Mouse (Mus musculus) gastrocnemius, postnatal 14 days (tissue): ENCODE results near the gene Aco1. TPM values are rescaled to one million over a fixed set of nuclear protein-coding genes. Genes with fewer than 3 reads are reported as not detected.

Source experiments
- DNase-seq: peaks from one replicate; pipeline ENCODE4 v3.0.0; 2021; ENCODE audit warnings: mixed read lengths
- intact Hi-C: fragments of 180-260 bp; cut with DNase I; formaldehyde crosslinking; loops from one replicate; pipeline ENCODE4 v1.15.1; 2025; ENCODE audit warnings: low total_unique reads
- total RNA-seq, 2 experiments: library from RNA; stranded (reverse); gene quantifications; 2 replicates each; pipeline ENCODE4 v1.2.3; 2021

Gene Aco1
- total RNA-seq, 2 experiments from 2014 or later: 18.1 to 19.3 TPM

GRCm38 (mm10) chr4:40195336-40195735 lies 52.5 kb downstream of the Aco1 start:
- DNase-seq: no peak
- intact Hi-C loops: no loop called here

- intact Hi-C loops: no loop called here
- no peak for DNase-seq
Observed at GRCm38 (mm10) chr4:40202205-40202604, 59.3 kb downstream of the Aco1 start.

- intact Hi-C loops: no loop called here
- DNase-seq: no peak
Observed at GRCm38 (mm10) chr4:40204374-40204773, 61.5 kb downstream of the Aco1 start.

GRCm38 (mm10) chr4:40205231-40205903 lies 62.5 kb downstream of the Aco1 start:
- intact Hi-C loops: no loop called here
- no peak for DNase-seq

- intact Hi-C loops: no loop called here
- no peak for DNase-seq
Observed at GRCm38 (mm10) chr4:40207701-40208100, 64.8 kb downstream of the Aco1 start.

GRCm38 (mm10) chr4:40212177-40212576 lies 69.3 kb downstream of the Aco1 start:
- DNase-seq: no peak
- intact Hi-C loops: no loop called here

GRCm38 (mm10) chr4:40217910-40218309 lies 75.0 kb downstream of the Aco1 start:
- intact Hi-C loops: loop anchor here (5.0 kb wide), 1 partner anchor 69 kb away; no protein-coding TSS in a partner anchor
- DNase-seq: no peak

GRCm38 (mm10) chr4:40218382-40218781 lies 75.5 kb downstream of the Aco1 start:
- no peak for DNase-seq
- intact Hi-C loops: loop anchor here (5.0 kb wide), 1 partner anchor 69 kb away; no protein-coding TSS in a partner anchor

GRCm38 (mm10) chr4:40220437-40220836 lies 77.6 kb downstream of the Aco1 start:
- intact Hi-C loops: no loop called here
- no peak for DNase-seq

GRCm38 (mm10) chr4:40221004-40221760 lies 78.3 kb downstream of the Aco1 start:
- DNase-seq: no peak
- intact Hi-C loops: no loop called here

GRCm38 (mm10) chr4:40221876-40222585 lies 79.2 kb downstream of the Aco1 start:
- intact Hi-C loops: no loop called here
- DNase-seq: no peak

- intact Hi-C loops: no loop called here
Observed at GRCm38 (mm10) chr4:40226095-40226494, 83.2 kb downstream of the Aco1 start.

GRCm38 (mm10) chr4:40227131-40227530 lies 84.2 kb downstream of the Aco1 start:
- no peak for DNase-seq
- intact Hi-C loops: no loop called here

More at GRCm38 (mm10) chr4:40226095-40226494, 83.2 kb downstream of the Aco1 start:
- DNase-seq: no peak

- no peak for DNase-seq
- intact Hi-C loops: no loop called here
Observed at GRCm38 (mm10) chr4:40227886-40228285, 85.0 kb downstream of the Aco1 start.

- intact Hi-C loops: no loop called here
- DNase-seq: no peak
Observed at GRCm38 (mm10) chr4:40229723-40230122, 86.8 kb downstream of the Aco1 start.

- DNase-seq: no peak
- intact Hi-C loops: no loop called here
Observed at GRCm38 (mm10) chr4:40233062-40233664, 90.3 kb downstream of the Aco1 start.

- intact Hi-C loops: no loop called here
- DNase-seq: no peak
Observed at GRCm38 (mm10) chr4:40234256-40234655, 91.4 kb downstream of the Aco1 start.

GRCm38 (mm10) chr4:40236829-40237228 lies 93.9 kb downstream of the Aco1 start:
- no peak for DNase-seq
- intact Hi-C loops: no loop called here

- intact Hi-C loops: no loop called here
- peak; percentile 59 for DNase-seq
Observed at GRCm38 (mm10) chr4:40238483-40239408, 95.9 kb downstream of the Aco1 start.
